Mouse (Mus musculus) neural tube, embryonic 11.5 days (tissue): ENCODE data around the gene Dennd1a. TPM values are rescaled to one million over a fixed set of nuclear protein-coding genes. Genes with fewer than 3 reads are reported as not detected.

ENCODE experiments used
- ATAC-seq: fragments of 200-750 bp; cut with Nextera tagmentation; 2 replicates; pipeline ENCODE4 v1.8.0; 2017; ENCODE audit warnings: moderate number of reproducible peaks, mild to moderate bottlenecking, moderate TSS enrichment, moderate library complexity; ENCODE audit not compliant: insufficient read depth, low FRiP score, low TSS enrichment
- DNase-seq: peaks from one replicate; pipeline ENCODE4 v3.0.0-alpha.2; 2015; ENCODE audit warnings: low spot score
- H3K27ac ChIP-seq: fragments of 300-500 bp; sonication (generic); 2 replicates; pipeline ENCODE4 v1.5.1; 2014; ENCODE audit warnings: low read depth, mild to moderate bottlenecking, low read length
- H3K27me3 ChIP-seq: fragments of 300-500 bp; sonication (generic); 2 replicates; pipeline ENCODE4 v1.6.1; 2014; ENCODE audit warnings: mild to moderate bottlenecking, low read length, mixed read lengths; ENCODE audit not compliant: control insufficient read depth, insufficient read depth
- H3K36me3 ChIP-seq: fragments of 300-500 bp; sonication (generic); 2 replicates; pipeline ENCODE4 v1.6.1; 2014; ENCODE audit warnings: mild to moderate bottlenecking, low read length, moderate library complexity, mixed read lengths; ENCODE audit not compliant: control insufficient read depth, insufficient read depth
- H3K4me1 ChIP-seq: fragments of 300-500 bp; sonication (generic); 2 replicates; pipeline ENCODE4 v1.6.1; 2014; ENCODE audit warnings: low read length, mixed read lengths; ENCODE audit not compliant: control insufficient read depth, insufficient read depth
- H3K4me2 ChIP-seq: fragments of 300-500 bp; sonication (generic); 2 replicates; pipeline ENCODE4 v1.6.1; 2014; ENCODE audit warnings: low read depth, mild to moderate bottlenecking, moderate library complexity
- H3K4me3 ChIP-seq: fragments of 300-500 bp; sonication (generic); 2 replicates; pipeline ENCODE4 v1.5.1; 2014; ENCODE audit warnings: low read depth, low read length
- H3K9ac ChIP-seq: fragments of 300-500 bp; sonication (generic); 2 replicates; pipeline ENCODE4 v1.6.1; 2014; ENCODE audit warnings: mild to moderate bottlenecking, low read length
- H3K9me3 ChIP-seq: fragments of 300-500 bp; sonication (generic); 2 replicates; pipeline ENCODE4 v1.6.1; 2016; ENCODE audit warnings: low read length; ENCODE audit not compliant: control insufficient read depth
- WGBS: fragments of 180-500 bp; shearing (Covaris S2); extraction: QIAGEN DNeasy Blood & Tissue Kit; methylation state at CpG from one replicate; pipeline ENCODE4 v1.1.7; 2014; 5-methylcytosine and 5-hydroxymethylcytosine counted together
- polyA plus RNA-seq: library from polyadenylated mRNA; unstranded; fragments of >200 nt; fragmentation: Nextera tagmentation; extraction: Ambion mirVana; gene quantifications from 2 replicates; pipeline ENCODE4 v1.2.1, GENCODE M21; 2014

The Dennd1a gene
- polyA plus RNA-seq, 1 experiment from 2014 or later: 7.3 TPM

DNA sequence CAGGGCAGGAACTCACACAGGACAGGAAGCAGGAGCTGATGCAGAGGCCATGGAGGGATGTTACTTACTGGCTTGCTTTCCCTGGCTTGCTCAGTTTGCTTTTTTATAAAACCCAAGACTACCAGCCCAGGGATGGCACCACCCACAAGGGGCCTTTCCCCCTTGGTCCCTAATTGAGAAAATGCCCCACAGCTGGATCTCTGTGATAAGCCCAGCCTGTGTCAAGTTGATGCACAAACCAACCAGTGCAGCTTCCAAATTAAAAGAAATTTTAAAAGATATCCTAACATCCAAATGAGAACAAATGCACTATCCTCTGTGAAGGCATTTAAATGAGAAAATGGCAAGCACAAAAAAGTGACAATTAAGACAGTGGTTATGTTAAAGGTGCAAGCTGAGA lies 95.6 kb downstream of the Dennd1a start:
- Histone ChIP-seq H3K27ac (no peak overlapping the region), H3K4me2 (no peak overlapping the region), H3K4me3 (no peak overlapping the region), H3K9ac (no peak overlapping the region), H3K4me1 (no peaks in the 10 kb centered on the region), H3K36me3 (no peaks in the 10 kb centered on the region), H3K9me3 (no peaks in the 10 kb centered on the region), H3K27me3 (no peaks in the 10 kb centered on the region)
- ATAC-seq (no peak), DNase-seq (no peak)

- WGBS: 84% methylated on average over 2 of the region's 2 CpGs
- no peak for ATAC-seq
- H3K27ac ChIP-seq: no peak overlapping the region
Observed at GRCm38 (mm10) chr2:38186438-38186837, 100.8 kb downstream of the Dennd1a start.

GRCm38 (mm10) chr2:38184977-38185376 lies 102.2 kb downstream of the Dennd1a start:
- DNase-seq (no peak), ATAC-seq (no peak)
- H3K36me3 ChIP-seq: no peaks in the 10 kb centered on the region
- no peaks in the 10 kb centered on the region for H3K27me3 ChIP-seq
- H3K9me3 ChIP-seq: no peaks in the 10 kb centered on the region
- no peaks in the 10 kb centered on the region for H3K4me1 ChIP-seq
- WGBS: 82% methylated on average over 3 of the region's 3 CpGs
- H3K9ac ChIP-seq: no peak overlapping the region
- H3K4me3 ChIP-seq: no peak overlapping the region
- H3K27ac ChIP-seq: no peak overlapping the region
- no peak overlapping the region for H3K4me2 ChIP-seq

More at GRCm38 (mm10) chr2:38186438-38186837, 100.8 kb downstream of the Dennd1a start:
- H3K4me3 ChIP-seq: no peak overlapping the region
- no peaks in the 10 kb centered on the region for H3K9me3 ChIP-seq
- H3K27me3 ChIP-seq: no peaks in the 10 kb centered on the region
- no peaks in the 10 kb centered on the region for H3K4me1 ChIP-seq
- no peaks in the 10 kb centered on the region for H3K36me3 ChIP-seq
- no peak overlapping the region for H3K4me2 ChIP-seq
- no peak overlapping the region for H3K9ac ChIP-seq
- no peak for DNase-seq

- DNase-seq (no peak), ATAC-seq (no peak)
- Histone ChIP-seq H3K4me2 (no peak overlapping the region), H3K27ac (no peak overlapping the region), H3K9ac (no peak overlapping the region), H3K36me3 (no peaks in the 10 kb centered on the region), H3K27me3 (no peaks in the 10 kb centered on the region), H3K4me3 (no peak overlapping the region), H3K9me3 (no peaks in the 10 kb centered on the region), H3K4me1 (no peaks in the 10 kb centered on the region)
- WGBS: 77% methylated on average over 1 of the region's 1 CpGs
Observed at GRCm38 (mm10) chr2:38183881-38184280, 103.3 kb downstream of the Dennd1a start.

DNA sequence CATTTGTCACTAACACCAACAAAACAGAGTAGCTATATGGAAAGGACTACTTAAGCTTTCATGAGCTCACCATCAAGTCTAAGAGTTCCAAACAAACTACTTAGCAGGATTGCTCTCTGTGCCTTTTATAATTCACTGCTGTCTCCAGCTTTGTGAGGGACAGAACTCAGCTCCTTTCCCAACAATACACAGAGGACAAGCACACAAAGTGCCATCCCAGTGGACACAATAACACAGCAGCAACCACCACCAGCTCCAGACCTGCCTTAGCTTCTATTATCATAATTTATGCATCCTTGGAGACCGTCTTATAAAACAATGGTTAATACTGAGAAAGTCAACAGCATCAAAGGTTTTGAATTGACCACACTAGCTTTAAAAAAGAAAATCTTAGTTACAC lies 104.9 kb downstream of the Dennd1a start:
- H3K4me1 ChIP-seq: no peaks in the 10 kb centered on the region
- H3K27ac ChIP-seq: no peak overlapping the region
- no peaks in the 10 kb centered on the region for H3K36me3 ChIP-seq
- no peaks in the 10 kb centered on the region for H3K9me3 ChIP-seq
- H3K9ac ChIP-seq: no peak overlapping the region
- DNase-seq (no peak), ATAC-seq (no peak)
- H3K4me3 ChIP-seq: no peak overlapping the region
- WGBS: 27% methylated on average over 1 of the region's 1 CpGs
- no peaks in the 10 kb centered on the region for H3K27me3 ChIP-seq
- no peak overlapping the region for H3K4me2 ChIP-seq

DNA sequence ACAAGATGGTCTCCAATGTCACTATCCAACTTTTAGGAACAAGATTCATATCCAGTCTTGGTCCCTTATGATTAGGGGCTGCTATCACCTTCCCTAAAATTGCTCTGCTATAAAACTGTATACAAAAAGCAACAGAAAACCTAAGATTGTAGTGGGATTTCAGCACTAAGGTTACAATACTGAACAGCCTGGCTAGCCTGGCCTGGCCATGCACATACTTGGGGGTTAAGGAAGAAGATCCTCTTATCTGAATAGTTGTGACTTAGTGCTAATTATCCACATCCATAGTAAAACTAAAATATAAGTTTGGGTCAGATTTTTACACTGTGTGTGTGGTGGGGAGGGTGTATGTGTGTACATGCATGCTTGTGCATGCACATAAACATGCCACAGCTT lies 109.6 kb downstream of the Dennd1a start:
- ATAC-seq (no peak), DNase-seq (no peak)
- Histone ChIP-seq H3K36me3 (no peaks in the 10 kb centered on the region), H3K9me3 (no peaks in the 10 kb centered on the region), H3K27ac (no peak overlapping the region), H3K4me2 (no peak overlapping the region), H3K4me1 (no peaks in the 10 kb centered on the region), H3K27me3 (no peaks in the 10 kb centered on the region), H3K9ac (no peak overlapping the region), H3K4me3 (no peak overlapping the region)

- no peak overlapping the region for H3K4me3 ChIP-seq
- 90% methylated on average over 4 of the region's 4 CpGs for WGBS
Observed at GRCm38 (mm10) chr2:38176870-38177582, 110.2 kb downstream of the Dennd1a start.

DNA sequence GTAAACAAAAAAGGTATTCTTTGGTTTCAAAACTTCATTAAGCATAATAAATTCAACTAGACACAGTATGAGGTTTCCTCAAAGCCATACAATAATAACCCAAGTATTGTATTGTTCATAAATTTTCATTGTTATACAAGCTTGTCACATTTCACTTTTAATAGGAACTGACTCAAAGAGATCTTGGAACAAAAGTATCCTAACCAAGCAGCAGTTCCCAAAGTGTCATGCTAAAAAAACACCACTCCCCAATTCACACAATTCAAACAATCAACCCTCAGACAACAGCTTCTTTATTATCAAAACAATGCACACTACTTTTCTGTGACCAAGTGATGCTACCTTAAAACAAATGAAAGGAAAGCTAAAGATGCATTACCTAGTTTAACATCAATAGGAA lies 111.9 kb downstream of the Dennd1a start:
- no peaks in the 10 kb centered on the region for H3K36me3 ChIP-seq
- no peak overlapping the region for H3K27ac ChIP-seq
- H3K27me3 ChIP-seq: no peaks in the 10 kb centered on the region
- ATAC-seq (no peak), DNase-seq (no peak)
- H3K4me1 ChIP-seq: no peaks in the 10 kb centered on the region
- no peak overlapping the region for H3K4me2 ChIP-seq
- H3K9ac ChIP-seq: no peak overlapping the region
- no peaks in the 10 kb centered on the region for H3K9me3 ChIP-seq
- no peak overlapping the region for H3K4me3 ChIP-seq

More at GRCm38 (mm10) chr2:38176870-38177582, 110.2 kb downstream of the Dennd1a start:
- H3K36me3 ChIP-seq: no peaks in the 10 kb centered on the region
- ATAC-seq (no peak), DNase-seq (no peak)
- no peaks in the 10 kb centered on the region for H3K4me1 ChIP-seq
- no peak overlapping the region for H3K4me2 ChIP-seq
- no peaks in the 10 kb centered on the region for H3K9me3 ChIP-seq
- no peaks in the 10 kb centered on the region for H3K27me3 ChIP-seq
- no peak overlapping the region for H3K27ac ChIP-seq
- H3K9ac ChIP-seq: no peak overlapping the region

GRCm38 (mm10) chr2:38168606-38169005 lies 118.6 kb downstream of the Dennd1a start:
- no peak for ATAC-seq

More at GRCm38 (mm10) chr2:38168606-38169005, 118.6 kb downstream of the Dennd1a start:
- H3K27me3 ChIP-seq: no peaks in the 10 kb centered on the region
- H3K27ac ChIP-seq: no peak overlapping the region
- no peaks in the 10 kb centered on the region for H3K9me3 ChIP-seq
- no peak for DNase-seq
- H3K4me1 ChIP-seq: no peaks in the 10 kb centered on the region
- H3K36me3 ChIP-seq: no peaks in the 10 kb centered on the region
- 85% methylated on average over 3 of the region's 3 CpGs for WGBS
- H3K4me2 ChIP-seq: no peak overlapping the region
- no peak overlapping the region for H3K9ac ChIP-seq
- H3K4me3 ChIP-seq: no peak overlapping the region
